Mouse (Mus musculus): ENCODE measurements around the gene Kcnma1.
A peak's percentile ranks its signal among the peaks of the same experiment; 100 is the strongest.

- TF ChIP-seq CTCF (conservative IDR thresholded peaks at IDR 0.05; ENCODE audit: low read length) (peak; percentile 69), POU5F1 (IDR thresholded peaks at IDR 0.05; ENCODE audit: borderline replicate concordance, low read length) (no peak)
These were observed 431.1 kb downstream of the Kcnma1 start for GRCm38 (mm10) chr14:23583235-23583634.
